Mouse (Mus musculus): ENCODE results near the gene Triap1. TPM values are rescaled to one million over a fixed set of nuclear protein-coding genes. Genes with fewer than 3 reads are reported as not detected.

The Triap1 gene
- polyA plus RNA-seq, 1 experiment, result 5.9 TPM

- Histone ChIP-seq H3K36me3 (ENCODE audit: control insufficient read depth, insufficient read depth, low read length) (peaks cover 4% of the 10 kb centered on the region; the same call in 1 of the 2 replicates), H3K27me3 (ENCODE audit: control insufficient read depth, insufficient read depth, low read length) (no peaks in the 10 kb centered on the region), H3K4me3 (ENCODE audit: low read depth, low read length) (peak overlapping the region; percentile 81), H3K4me1 (ENCODE audit: control insufficient read depth, insufficient read depth, insufficient read length, low read length) (peaks cover 3% of the 10 kb centered on the region), H3K27ac (ENCODE audit: insufficient read depth, low read depth, low read length) (peak overlapping the region; percentile 25)
- TF ChIP-seq CTCF (IDR thresholded peaks at IDR 0.05; ENCODE audit: extremely low read depth, insufficient read length, insufficient replicate concordance, low read depth, low read length) (no peak; the same call in 1 of the 2 replicates), POLR2A (IDR thresholded peaks at IDR 0.05; ENCODE audit: low read depth, low read length) (no peak)
- 13% methylated on average over 11 of the region's 11 CpGs for WGBS
These were observed 14.7 kb upstream of the Triap1 start for GRCm38 (mm10) chr5:115326256-115326831.

- no peak for TF ChIP-seq CTCF (IDR thresholded peaks at IDR 0.05; ENCODE audit: extremely low read depth, insufficient read length, insufficient replicate concordance, low read depth, low read length)
- TF ChIP-seq POLR2A (IDR thresholded peaks at IDR 0.05; ENCODE audit: low read depth, low read length), result peak; percentile 56
- Histone ChIP-seq H3K36me3 (ENCODE audit: control insufficient read depth, insufficient read depth, low read length) (peaks cover 8% of the 10 kb centered on the region), H3K27me3 (ENCODE audit: control insufficient read depth, insufficient read depth, low read length) (no peaks in the 10 kb centered on the region), H3K4me1 (ENCODE audit: control insufficient read depth, insufficient read depth, insufficient read length, low read length) (peaks cover 3% of the 10 kb centered on the region), H3K4me3 (ENCODE audit: low read depth, low read length) (peak within 1 kb of the TSS; percentile 81), H3K27ac (ENCODE audit: insufficient read depth, low read depth, low read length) (peak within 1 kb of the TSS; percentile 82)
- WGBS, result under 1% methylated on average over 92 of the region's 97 CpGs
These were observed 14.0 kb upstream of the Triap1 start, which contains the start of gene Srsf9 for GRCm38 (mm10) chr5:115326875-115327609. Srsf9 (plus strand) TSS chr5:115327177.

GRCm38 (mm10) chr5:115327610-115328548 is 13.1 kb upstream of the Triap1 start:
- TF ChIP-seq CTCF (IDR thresholded peaks at IDR 0.05; ENCODE audit: extremely low read depth, insufficient read length, insufficient replicate concordance, low read depth, low read length), result no peak
- no peak for TF ChIP-seq POLR2A (IDR thresholded peaks at IDR 0.05; ENCODE audit: low read depth, low read length)
- H3K27ac ChIP-seq (ENCODE audit: insufficient read depth, low read depth, low read length), result no peak overlapping the region

GRCm38 (mm10) chr5:115330955-115331354 is 10.1 kb upstream of the Triap1 start:
- TF ChIP-seq CTCF (IDR thresholded peaks at IDR 0.05; ENCODE audit: extremely low read depth, insufficient read length, insufficient replicate concordance, low read depth, low read length), result no peak
- no peak for TF ChIP-seq POLR2A (IDR thresholded peaks at IDR 0.05; ENCODE audit: low read depth, low read length)
- H3K27ac ChIP-seq (ENCODE audit: insufficient read depth, low read depth, low read length), result no peak overlapping the region
- H3K4me3 ChIP-seq (ENCODE audit: low read depth, low read length), result no peak overlapping the region
- H3K36me3 ChIP-seq (ENCODE audit: control insufficient read depth, insufficient read depth, low read length), result peaks cover 38% of the 10 kb centered on the region
- no peaks in the 10 kb centered on the region for H3K27me3 ChIP-seq (ENCODE audit: control insufficient read depth, insufficient read depth, low read length)
- 80% methylated on average over 9 of the region's 9 CpGs for WGBS
- peaks cover 3% of the 10 kb centered on the region for H3K4me1 ChIP-seq (ENCODE audit: control insufficient read depth, insufficient read depth, insufficient read length, low read length)

More at GRCm38 (mm10) chr5:115327610-115328548, 13.1 kb upstream of the Triap1 start:
- H3K4me1 ChIP-seq (ENCODE audit: control insufficient read depth, insufficient read depth, insufficient read length, low read length), result peaks cover 3% of the 10 kb centered on the region
- WGBS, result 1% methylated on average over 53 of the region's 55 CpGs
- H3K4me3 ChIP-seq (ENCODE audit: low read depth, low read length), result peak overlapping the region; percentile 81
- peaks cover 15% of the 10 kb centered on the region for H3K36me3 ChIP-seq (ENCODE audit: control insufficient read depth, insufficient read depth, low read length)
- H3K27me3 ChIP-seq (ENCODE audit: control insufficient read depth, insufficient read depth, low read length), result no peaks in the 10 kb centered on the region

- peak overlapping the region; percentile 56; the same call in 1 of the 2 replicates for H3K27ac ChIP-seq (ENCODE audit: insufficient read depth, low read depth, low read length)
These were observed 7.4 kb upstream of the Triap1 start for GRCm38 (mm10) chr5:115333626-115334025.

GRCm38 (mm10) chr5:115340007-115340406 is 1.0 kb upstream of the Triap1 start:
- no peaks in the 10 kb centered on the region for H3K27me3 ChIP-seq (ENCODE audit: control insufficient read depth, insufficient read depth, low read length)
- WGBS, result 7% methylated on average over 7 of the region's 7 CpGs
- 0 out of 2 replicates have a peak overlapping the region, but pooled peaks have one; percentile 2 for H3K4me3 ChIP-seq (ENCODE audit: low read depth, low read length)
- no peak overlapping the region for H3K27ac ChIP-seq (ENCODE audit: insufficient read depth, low read depth, low read length)
- no peak for TF ChIP-seq CTCF (IDR thresholded peaks at IDR 0.05; ENCODE audit: extremely low read depth, insufficient read length, insufficient replicate concordance, low read depth, low read length)
- no peak for TF ChIP-seq POLR2A (IDR thresholded peaks at IDR 0.05; ENCODE audit: low read depth, low read length)
- H3K36me3 ChIP-seq (ENCODE audit: control insufficient read depth, insufficient read depth, low read length), result peaks cover 25% of the 10 kb centered on the region
- H3K4me1 ChIP-seq (ENCODE audit: control insufficient read depth, insufficient read depth, insufficient read length, low read length), result peaks cover 5% of the 10 kb centered on the region; the same call in 1 of the 2 replicates

More at GRCm38 (mm10) chr5:115333626-115334025, 7.4 kb upstream of the Triap1 start:
- 73% methylated on average over 3 of the region's 3 CpGs for WGBS
- H3K4me3 ChIP-seq (ENCODE audit: low read depth, low read length), result no peak overlapping the region
- H3K27me3 ChIP-seq (ENCODE audit: control insufficient read depth, insufficient read depth, low read length), result no peaks in the 10 kb centered on the region
- no peaks in the 10 kb centered on the region for H3K4me1 ChIP-seq (ENCODE audit: control insufficient read depth, insufficient read depth, insufficient read length, low read length)
- H3K36me3 ChIP-seq (ENCODE audit: control insufficient read depth, insufficient read depth, low read length), result peaks cover 38% of the 10 kb centered on the region
- TF ChIP-seq POLR2A (IDR thresholded peaks at IDR 0.05; ENCODE audit: low read depth, low read length), result no peak
- no peak for TF ChIP-seq CTCF (IDR thresholded peaks at IDR 0.05; ENCODE audit: extremely low read depth, insufficient read length, insufficient replicate concordance, low read depth, low read length)
